In the genomic region with DNA sequence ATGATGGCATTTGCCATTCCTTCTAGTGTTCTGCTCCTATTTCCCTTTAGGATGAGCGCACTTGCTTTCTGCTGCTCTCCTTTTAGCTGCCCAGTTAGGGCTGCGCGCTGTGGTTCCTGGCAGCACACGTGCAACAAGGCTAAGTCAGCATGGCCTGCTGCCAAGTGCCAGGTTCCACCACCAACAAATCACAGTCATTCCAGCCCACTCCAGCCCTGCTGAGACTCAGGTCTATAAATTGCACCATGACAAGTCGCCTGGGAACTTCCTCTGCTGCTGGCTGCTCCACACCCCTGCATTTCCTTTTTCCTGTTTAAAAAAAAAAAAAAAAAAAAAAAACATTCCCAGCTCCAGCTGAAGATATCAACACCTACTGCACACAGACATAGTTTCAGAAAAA, we compare ENCODE assay signal across 8 mouse cellular contexts.
DNase-seq lines count a peak whose midpoint lies in the region; ATAC-seq and TF ChIP-seq lines count a peak whose summit lies in the region.

No protein-coding gene starts in this region.

- H3K36me3 ChIP-seq in hindbrain, embryonic 11.5 days (ENCODE audit: control insufficient read depth, insufficient read depth, low read length), result no peaks in the 10 kb centered on the region
- H3K36me3 ChIP-seq in hindbrain, embryonic 10.5 days, result no peaks in the 10 kb centered on the region
- no peaks in the 10 kb centered on the region for H3K36me3 ChIP-seq in heart, adult 2 months (ENCODE audit: control insufficient read depth, insufficient read depth, low read length)
- H3K36me3 ChIP-seq in kidney, adult 2 months (ENCODE audit: control insufficient read depth, insufficient read depth, low read length), result no peaks in the 10 kb centered on the region
- no peaks in the 10 kb centered on the region for H3K36me3 ChIP-seq in limb, embryonic 13.5 days
- H3K36me3 ChIP-seq in neural tube, embryonic 13.5 days, result no peaks in the 10 kb centered on the region
- H3K36me3 ChIP-seq in forebrain, embryonic 11.5 days (ENCODE audit: control insufficient read depth, insufficient read depth, low read length), result no peaks in the 10 kb centered on the region

- 78% methylated on average over 5 of the region's 5 CpGs for WGBS in hindbrain, embryonic 11.5 days
- 87% methylated on average over 5 of the region's 5 CpGs for WGBS in hindbrain, embryonic 10.5 days
- WGBS in heart, adult 2 months, result 8% methylated on average over 5 of the region's 5 CpGs
- WGBS in kidney, adult 2 months, result 8% methylated on average over 5 of the region's 5 CpGs
- 21% methylated on average over 5 of the region's 5 CpGs for WGBS in limb, embryonic 13.5 days
- WGBS in neural tube, embryonic 13.5 days, result 25% methylated on average over 5 of the region's 5 CpGs
- WGBS in forebrain, embryonic 11.5 days, result 83% methylated on average over 5 of the region's 5 CpGs

- no peak overlapping the region for H3K9ac ChIP-seq in hindbrain, embryonic 11.5 days (ENCODE audit: low read depth, low read length)
- H3K9ac ChIP-seq in heart, adult 2 months (ENCODE audit: low read depth, low read length), result no peak overlapping the region
- no peak overlapping the region for H3K9ac ChIP-seq in limb, embryonic 13.5 days
- no peak overlapping the region for H3K9ac ChIP-seq in neural tube, embryonic 13.5 days
- no peak overlapping the region for H3K9ac ChIP-seq in forebrain, embryonic 11.5 days (ENCODE audit: low read length)

- 0 out of 2 replicates have a peak, but pooled peaks cover 2% of the 10 kb centered on the region for H3K27me3 ChIP-seq in hindbrain, embryonic 11.5 days (ENCODE audit: control insufficient read depth, insufficient read depth, low read length)
- no peaks in the 10 kb centered on the region for H3K27me3 ChIP-seq in hindbrain, embryonic 10.5 days (ENCODE audit: insufficient read depth, poor library complexity, severe bottlenecking)
- H3K27me3 ChIP-seq in heart, adult 2 months (ENCODE audit: control insufficient read depth, insufficient read depth, low read length), result no peaks in the 10 kb centered on the region
- H3K27me3 ChIP-seq in kidney, adult 2 months (replicated peaks; ENCODE audit: control insufficient read depth, insufficient read depth, low read length), result no peaks in the 10 kb centered on the region
- H3K27me3 ChIP-seq in limb, embryonic 13.5 days, result no peaks in the 10 kb centered on the region
- H3K27me3 ChIP-seq in neural tube, embryonic 13.5 days, result no peaks in the 10 kb centered on the region
- no peaks in the 10 kb centered on the region for H3K27me3 ChIP-seq in forebrain, embryonic 11.5 days (ENCODE audit: control insufficient read depth, insufficient read depth, low read length)

- H3K79me2 ChIP-seq in heart, adult 2 months (replicated peaks; ENCODE audit: control insufficient read depth, insufficient read depth, low read length), result no peaks in the 10 kb centered on the region

- H3K4me3 ChIP-seq in hindbrain, embryonic 11.5 days (ENCODE audit: low read depth, low read length), result no peak overlapping the region
- no peak overlapping the region for H3K4me3 ChIP-seq in hindbrain, embryonic 10.5 days
- H3K4me3 ChIP-seq in heart, adult 2 months, result peak overlapping the region; percentile 17; the same call in 1 of the 2 replicates
- no peak overlapping the region for H3K4me3 ChIP-seq in kidney, adult 2 months (ENCODE audit: insufficient read depth, low read depth, low read length)
- H3K4me3 ChIP-seq in limb, embryonic 13.5 days, result no peak overlapping the region
- H3K4me3 ChIP-seq in neural tube, embryonic 13.5 days, result no peak overlapping the region
- H3K4me3 ChIP-seq in forebrain, embryonic 11.5 days (ENCODE audit: low read depth, low read length), result no peak overlapping the region

- peak; percentile 47; the same call in 1 of the 2 replicates for TF ChIP-seq POLR2A in heart, adult 2 months (IDR thresholded peaks at IDR 0.05; ENCODE audit: insufficient read depth, low read depth, low read length)
- no peak for TF ChIP-seq POLR2A in kidney, adult 2 months (IDR thresholded peaks at IDR 0.05; ENCODE audit: low read depth, low read length)

- H3K4me1 ChIP-seq in hindbrain, embryonic 11.5 days (replicated peaks; ENCODE audit: control insufficient read depth, insufficient read depth, low read length), result no peaks in the 10 kb centered on the region
- peaks cover 8% of the 10 kb centered on the region; the same call in 1 of the 2 replicates for H3K4me1 ChIP-seq in hindbrain, embryonic 10.5 days (replicated peaks)
- H3K4me1 ChIP-seq in heart, adult 2 months (ENCODE audit: control insufficient read depth, insufficient read depth, low read length), result peaks cover 12% of the 10 kb centered on the region
- H3K4me1 ChIP-seq in kidney, adult 2 months (ENCODE audit: control insufficient read depth, insufficient read depth, low read length), result no peaks in the 10 kb centered on the region; the same call in 1 of the 2 replicates
- H3K4me1 ChIP-seq in limb, embryonic 13.5 days, result peaks cover 28% of the 10 kb centered on the region
- peaks cover 24% of the 10 kb centered on the region for H3K4me1 ChIP-seq in neural tube, embryonic 13.5 days (replicated peaks)
- no peaks in the 10 kb centered on the region for H3K4me1 ChIP-seq in forebrain, embryonic 11.5 days (replicated peaks; ENCODE audit: control insufficient read depth, insufficient read depth, low read length)

- H3K9me3 ChIP-seq in hindbrain, embryonic 11.5 days (ENCODE audit: control insufficient read depth, low read length), result no peaks in the 10 kb centered on the region
- no peaks in the 10 kb centered on the region for H3K9me3 ChIP-seq in hindbrain, embryonic 10.5 days
- H3K9me3 ChIP-seq in limb, embryonic 13.5 days, result no peaks in the 10 kb centered on the region
- no peaks in the 10 kb centered on the region for H3K9me3 ChIP-seq in neural tube, embryonic 13.5 days
- H3K9me3 ChIP-seq in forebrain, embryonic 11.5 days (ENCODE audit: control insufficient read depth, low read length), result no peaks in the 10 kb centered on the region

- DNase-seq in hindbrain, embryonic 11.5 days (ENCODE audit: low spot score), result peak; percentile 14
- no peak for DNase-seq in hindbrain, embryonic 10.5 days (ENCODE audit: low spot score)
- peak; percentile 74 for DNase-seq in embryo, embryonic 11 days
- DNase-seq in heart, adult 2 months, result peak; percentile 77 to 87
- DNase-seq in kidney, adult 2 months, result peak; percentile 93
- no peak for DNase-seq in forebrain, embryonic 11.5 days (ENCODE audit: low spot score)

- intact Hi-C loops in heart, adult 2 months (cut with DNase I), result loop anchor here (2.0 to 5.0 kb wide), 4 partner anchors 45 to 260 kb away; no protein-coding TSS in a partner anchor

- ATAC-seq in hindbrain, embryonic 11.5 days (ENCODE audit: low FRiP score), result no peak
- ATAC-seq in limb, embryonic 13.5 days (ENCODE audit: low FRiP score, low read depth), result peak; percentile 80
- ATAC-seq in neural tube, embryonic 13.5 days (ENCODE audit: low read depth), result peak; percentile 94
- no peak for ATAC-seq in forebrain, embryonic 11.5 days (replicated peaks; ENCODE audit: low FRiP score)

- no peak overlapping the region for H3K27ac ChIP-seq in hindbrain, embryonic 11.5 days (ENCODE audit: low read depth, low read length)
- no peak overlapping the region for H3K27ac ChIP-seq in hindbrain, embryonic 10.5 days
- H3K27ac ChIP-seq in heart, adult 2 months, result peak overlapping the region; percentile 87
- peak overlapping the region; percentile 84 for H3K27ac ChIP-seq in kidney, adult 2 months (ENCODE audit: insufficient read depth, low read depth, low read length)
- H3K27ac ChIP-seq in limb, embryonic 13.5 days, result peak overlapping the region; percentile 87; the same call in 1 of the 2 replicates
- H3K27ac ChIP-seq in neural tube, embryonic 13.5 days (replicated peaks), result peak overlapping the region; percentile 59; the same call in 1 of the 2 replicates
- H3K27ac ChIP-seq in forebrain, embryonic 11.5 days (ENCODE audit: low read depth, low read length), result no peak overlapping the region

- no peak overlapping the region for H3K4me2 ChIP-seq in hindbrain, embryonic 11.5 days (replicated peaks; ENCODE audit: low read depth, low read length)
- peak overlapping the region; percentile 11; the same call in 1 of the 2 replicates for H3K4me2 ChIP-seq in limb, embryonic 13.5 days (replicated peaks)
- no peak overlapping the region for H3K4me2 ChIP-seq in neural tube, embryonic 13.5 days
- H3K4me2 ChIP-seq in forebrain, embryonic 11.5 days (ENCODE audit: low read depth, low read length, severe bottlenecking), result no peak overlapping the region

- TF ChIP-seq CTCF in heart, adult 2 months (IDR thresholded peaks at IDR 0.05), result no peak
- no peak for TF ChIP-seq CTCF in kidney, adult 2 months (conservative IDR thresholded peaks at IDR 0.05; ENCODE audit: insufficient read depth, insufficient read length, low read depth, low read length)

- TF ChIP-seq EP300 in heart, adult 2 months (IDR thresholded peaks at IDR 0.05; ENCODE audit: insufficient read depth, low read depth, low read length), result peak; percentile 83

Comparison
In these comparisons a context has a peak if more than half of its experiments do, and no peak if none do; other contexts are left out.
1. DNase-seq: peak in hindbrain, embryonic 11.5 days (single experiment), embryo, embryonic 11 days (single experiment), heart, adult 2 months (2 of 2) and kidney, adult 2 months (single experiment); none in hindbrain, embryonic 10.5 days (single experiment) and forebrain, embryonic 11.5 days (single experiment).
2. ATAC-seq: peak in limb, embryonic 13.5 days (single experiment) and neural tube, embryonic 13.5 days (single experiment); none in hindbrain, embryonic 11.5 days (single experiment) and forebrain, embryonic 11.5 days (single experiment).
3. H3K27ac ChIP-seq: peak in heart, adult 2 months (single experiment), kidney, adult 2 months (single experiment), limb, embryonic 13.5 days (single experiment) and neural tube, embryonic 13.5 days (single experiment); none in hindbrain, embryonic 11.5 days (single experiment), hindbrain, embryonic 10.5 days (single experiment) and forebrain, embryonic 11.5 days (single experiment).